Mouse (Mus musculus) stomach, postnatal 0 days (tissue): ENCODE data around the gene Itm2b. TPM values are rescaled to one million over a fixed set of nuclear protein-coding genes. Genes with fewer than 3 reads are reported as not detected.

Source experiments
- ATAC-seq: fragments of 200-750 bp; cut with Nextera tagmentation; 2 replicates; pipeline ENCODE4 v1.8.0; 2017; ENCODE audit not compliant: low FRiP score, low TSS enrichment
- DNase-seq: peaks from one replicate; pipeline ENCODE4 v3.0.0-alpha.2; 2016; ENCODE audit warnings: low spot score
- H3K27ac ChIP-seq: fragments of 300-500 bp; sonication (generic); replicated peaks from 2 replicates; pipeline ENCODE4 v1.5.1; 2014; ENCODE audit warnings: mild to moderate bottlenecking, control low read depth
- H3K27me3 ChIP-seq: fragments of 300-500 bp; sonication (generic); 2 replicates; pipeline ENCODE4 v1.6.1; 2014; ENCODE audit warnings: low read length; ENCODE audit not compliant: control insufficient read depth, insufficient read depth
- H3K36me3 ChIP-seq: fragments of 300-500 bp; sonication (generic); 2 replicates; pipeline ENCODE4 v1.6.1; 2014; ENCODE audit warnings: low read length, mixed read lengths; ENCODE audit not compliant: control insufficient read depth, insufficient read depth
- H3K4me1 ChIP-seq: fragments of 300-500 bp; sonication (generic); replicated peaks from 2 replicates; pipeline ENCODE4 v1.6.1; 2014; ENCODE audit warnings: antibody characterized with exemption; ENCODE audit not compliant: control insufficient read depth, insufficient read depth
- H3K4me2 ChIP-seq: fragments of 300-500 bp; sonication (generic); replicated peaks from 2 replicates; pipeline ENCODE4 v1.6.1; 2014; ENCODE audit warnings: low read depth, mild to moderate bottlenecking, control low read depth, moderate library complexity
- H3K4me3 ChIP-seq: fragments of 300-500 bp; sonication (generic); 2 replicates; pipeline ENCODE4 v1.5.1; 2014; ENCODE audit warnings: low read depth, low read length, control low read depth
- H3K9ac ChIP-seq: fragments of 300-500 bp; sonication (generic); 2 replicates; pipeline ENCODE4 v1.6.1; 2014; ENCODE audit warnings: mild to moderate bottlenecking, low read length, control low read depth, mixed read lengths
- H3K9me3 ChIP-seq: fragments of 300-500 bp; sonication (generic); 2 replicates; pipeline ENCODE4 v1.6.1; 2016; ENCODE audit warnings: low read length; ENCODE audit not compliant: control insufficient read depth
- CTCF ChIP-seq: IDR thresholded peaks from 2 replicates; pipeline ENCODE4 v1.5.1; 2016; ENCODE audit warnings: antibody characterized with exemption, low read depth, mild to moderate bottlenecking, moderate library complexity
- EP300 ChIP-seq: optimal IDR thresholded peaks from 2 replicates; pipeline ENCODE3; 2016; ENCODE audit warnings: antibody characterized with exemption
- WGBS: fragments of 180-500 bp; shearing (Covaris S2); extraction: QIAGEN DNeasy Blood & Tissue Kit; methylation state at CpG from one replicate; pipeline ENCODE4 v1.1.7; 2014; 5-methylcytosine and 5-hydroxymethylcytosine counted together
- polyA plus RNA-seq: library from polyadenylated mRNA; unstranded; fragments of >200 nt; fragmentation: Nextera tagmentation; extraction: Ambion mirVana; gene quantifications from 2 replicates; pipeline ENCODE4 v1.2.1, GENCODE M21; 2015

Itm2b gene
- polyA plus RNA-seq, 1 experiment from 2014 or later: 1,381 TPM

DNA sequence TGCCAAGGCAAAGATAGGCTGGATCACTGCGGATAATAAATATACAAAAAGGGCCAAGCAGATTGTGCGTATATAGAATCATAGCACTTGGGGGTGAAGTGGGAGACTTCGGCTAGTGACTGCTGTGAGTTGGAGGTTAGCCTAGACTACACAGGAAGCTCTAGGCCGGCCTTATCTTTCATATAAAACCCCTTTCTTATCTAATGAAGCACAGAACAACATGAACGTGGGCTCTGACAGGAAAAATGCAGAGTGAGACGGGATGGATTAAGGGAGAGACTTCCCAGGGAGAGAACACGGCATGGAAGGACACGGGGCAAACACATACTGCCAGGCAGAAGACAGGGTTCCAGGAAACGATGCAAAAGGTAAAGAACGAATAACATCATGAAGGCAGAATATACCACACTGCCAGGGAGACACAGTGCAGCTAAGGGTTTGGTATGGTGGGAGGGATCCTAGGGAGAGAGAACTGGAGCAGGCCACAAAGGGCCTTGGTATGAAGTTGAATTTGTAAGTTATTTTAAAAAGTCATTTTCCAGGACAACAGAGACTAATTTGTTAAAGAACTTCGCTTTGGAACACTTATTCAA, 14.9 kb downstream of the Itm2b start:
- WGBS: 64% methylated on average over 11 of the region's 11 CpGs

DNA sequence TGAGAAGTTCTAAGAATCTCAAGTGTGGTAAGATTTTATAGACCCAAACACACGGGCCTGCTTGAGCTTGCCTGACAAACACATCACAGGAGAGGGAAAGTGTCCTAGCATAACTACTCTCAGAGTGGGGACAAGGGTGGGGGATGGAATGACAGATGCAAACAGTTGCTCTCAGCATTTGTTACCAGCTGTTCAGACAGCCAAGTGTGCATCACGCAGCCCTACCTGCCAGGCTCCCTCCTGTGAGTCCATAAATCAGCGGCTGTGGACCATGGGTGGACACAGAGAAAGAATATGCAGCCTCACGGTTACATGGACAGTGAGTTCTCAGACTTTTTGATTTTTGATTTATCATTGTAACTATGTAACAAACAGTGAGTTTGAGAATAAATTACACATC, 15.5 kb downstream of the Itm2b start:
- peak overlapping the region; percentile 24; the same call in 1 of the 2 replicates for H3K27ac ChIP-seq
- no peaks in the 10 kb centered on the region for H3K9me3 ChIP-seq
- H3K36me3 ChIP-seq: peaks cover 19% of the 10 kb centered on the region
- no peak overlapping the region for H3K9ac ChIP-seq
- no peak overlapping the region for H3K4me3 ChIP-seq
- ATAC-seq: no peak
- H3K4me2 ChIP-seq: no peak overlapping the region
- H3K4me1 ChIP-seq: peaks cover 4% of the 10 kb centered on the region; the same call in 1 of the 2 replicates
- DNase-seq: no peak
- no peaks in the 10 kb centered on the region for H3K27me3 ChIP-seq
- TF ChIP-seq CTCF (no peak), EP300 (no peak)
- 68% methylated on average over 4 of the region's 4 CpGs for WGBS

More for the DNA sequence above, 14.9 kb downstream of the Itm2b start:
- Histone ChIP-seq H3K9ac (no peak overlapping the region), H3K9me3 (no peaks in the 10 kb centered on the region), H3K4me1 (peaks cover 4% of the 10 kb centered on the region; the same call in 1 of the 2 replicates), H3K27ac (peak overlapping the region; percentile 24; the same call in 1 of the 2 replicates), H3K4me2 (no peak overlapping the region), H3K4me3 (no peak overlapping the region), H3K36me3 (peaks cover 17% of the 10 kb centered on the region), H3K27me3 (no peaks in the 10 kb centered on the region)
- TF ChIP-seq CTCF (no peak), EP300 (no peak)
- DNase-seq (no peak), ATAC-seq (no peak)

DNA sequence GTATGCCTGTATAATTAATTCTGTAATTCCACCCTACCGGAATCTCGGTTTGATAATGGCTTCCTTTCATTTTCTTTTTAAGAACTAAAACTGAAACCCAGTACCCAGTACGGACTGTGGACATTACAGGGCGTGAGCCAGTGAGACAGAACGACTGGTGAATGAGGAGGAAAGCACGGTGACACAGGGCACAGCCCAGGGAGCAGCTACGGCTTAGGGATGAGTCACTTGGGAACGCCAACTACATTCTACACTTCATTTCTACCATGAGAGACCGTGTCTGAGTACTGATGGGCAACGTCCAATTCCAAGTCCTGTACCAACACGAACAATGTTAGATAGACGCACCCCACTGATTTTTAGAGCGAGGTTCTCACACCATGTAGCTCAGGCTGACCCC, 16.1 kb downstream of the Itm2b start:
- Histone ChIP-seq H3K4me1 (no peaks in the 10 kb centered on the region), H3K36me3 (peaks cover 24% of the 10 kb centered on the region), H3K4me3 (no peak overlapping the region), H3K9ac (no peak overlapping the region), H3K27me3 (no peaks in the 10 kb centered on the region), H3K4me2 (no peak overlapping the region), H3K9me3 (no peaks in the 10 kb centered on the region), H3K27ac (no peak overlapping the region)
- peak; percentile 85 for ATAC-seq
- TF ChIP-seq EP300 (no peak), CTCF (no peak)
- WGBS: 72% methylated on average over 13 of the region's 13 CpGs
- DNase-seq: peak; percentile 41

DNA sequence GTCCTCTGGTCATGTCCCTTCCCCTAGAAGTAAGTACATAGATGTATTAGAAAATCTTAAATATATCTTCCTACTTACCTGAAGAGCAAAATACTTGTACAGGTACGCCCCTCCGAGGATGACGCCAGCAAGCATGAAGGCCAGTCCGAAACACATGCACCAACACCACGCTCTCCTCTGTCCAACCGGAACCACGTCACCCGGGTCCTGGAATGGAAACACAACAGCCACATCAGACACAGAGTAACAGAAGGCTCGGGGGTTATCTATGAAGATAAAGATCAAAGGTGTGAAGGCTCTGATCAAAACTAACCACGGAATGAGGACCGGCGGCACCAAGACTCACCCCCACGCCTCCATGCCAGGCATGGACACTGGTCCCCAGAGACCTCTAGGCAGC, 16.9 kb downstream of the Itm2b start:
- ATAC-seq (no peak), DNase-seq (no peak)
- H3K9ac ChIP-seq: no peak overlapping the region
- H3K27ac ChIP-seq: no peak overlapping the region
- H3K27me3 ChIP-seq: no peaks in the 10 kb centered on the region
- no peak overlapping the region for H3K4me3 ChIP-seq
- no peaks in the 10 kb centered on the region for H3K4me1 ChIP-seq
- no peaks in the 10 kb centered on the region for H3K9me3 ChIP-seq
- TF ChIP-seq EP300: no peak
- no peak for TF ChIP-seq CTCF
- 91% methylated on average over 13 of the region's 13 CpGs for WGBS
- H3K36me3 ChIP-seq: peaks cover 31% of the 10 kb centered on the region
- no peak overlapping the region for H3K4me2 ChIP-seq

DNA sequence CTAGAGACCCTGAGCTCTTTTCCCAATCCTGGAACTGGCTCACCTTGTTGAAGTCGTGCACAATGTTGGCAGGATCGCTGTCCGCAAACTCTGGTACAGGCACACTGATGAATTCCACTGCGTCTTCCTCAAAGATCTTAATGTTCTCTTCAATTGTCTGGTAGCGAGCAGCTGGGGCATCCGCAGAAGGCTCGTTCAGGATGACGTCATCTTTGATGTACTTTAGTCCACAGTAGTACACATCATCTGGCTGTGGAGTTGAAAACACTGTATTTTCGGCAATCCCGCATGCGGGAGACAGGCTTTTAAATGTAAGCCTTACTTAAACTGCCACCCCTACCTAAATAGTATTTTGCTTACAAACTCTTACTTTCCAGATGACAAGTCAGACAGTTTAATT, 18.8 kb downstream of the Itm2b start:
- no peak overlapping the region for H3K4me2 ChIP-seq
- no peak overlapping the region for H3K4me3 ChIP-seq
- DNase-seq (no peak), ATAC-seq (no peak)
- H3K4me1 ChIP-seq: no peaks in the 10 kb centered on the region
- H3K27me3 ChIP-seq: no peaks in the 10 kb centered on the region
- WGBS: 80% methylated on average over 11 of the region's 11 CpGs
- no peak for TF ChIP-seq EP300
- no peak for TF ChIP-seq CTCF
- H3K9ac ChIP-seq: no peak overlapping the region
- peaks cover 40% of the 10 kb centered on the region for H3K36me3 ChIP-seq
- no peaks in the 10 kb centered on the region for H3K9me3 ChIP-seq
- no peak overlapping the region for H3K27ac ChIP-seq

DNA sequence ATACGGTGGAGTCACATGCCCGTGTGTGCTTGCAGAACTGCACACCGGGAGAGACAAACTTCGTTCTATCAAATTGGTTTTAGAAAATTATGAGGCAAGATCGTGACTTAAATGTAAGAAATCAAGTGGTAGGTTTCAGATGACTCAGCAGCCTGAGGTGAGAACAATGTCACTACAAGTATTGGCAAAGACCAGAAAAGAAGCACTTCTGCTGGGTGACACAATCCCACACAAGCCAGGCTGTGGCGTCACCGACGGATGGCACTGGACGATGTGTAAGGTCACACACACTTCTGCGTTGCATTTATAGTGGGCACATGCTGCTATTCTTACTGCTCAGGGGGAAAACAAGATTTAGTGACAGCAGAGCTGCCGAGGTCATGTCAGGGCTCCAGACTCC, 21.3 kb downstream of the Itm2b start:
- ATAC-seq (no peak), DNase-seq (no peak)
- Histone ChIP-seq H3K9ac (no peak overlapping the region), H3K4me3 (no peak overlapping the region), H3K27me3 (no peaks in the 10 kb centered on the region), H3K27ac (no peak overlapping the region), H3K36me3 (peaks cover 53% of the 10 kb centered on the region), H3K4me2 (no peak overlapping the region), H3K9me3 (no peaks in the 10 kb centered on the region), H3K4me1 (no peaks in the 10 kb centered on the region)
- TF ChIP-seq EP300 (no peak), CTCF (no peak)
- WGBS: 90% methylated on average over 11 of the region's 11 CpGs
